Mouse (Mus musculus) layer of hippocampus, adult 2 months (tissue): ENCODE measurements around the gene Oip5. TPM values are rescaled to one million over a fixed set of nuclear protein-coding genes. Genes with fewer than 3 reads are reported as not detected.
A peak's percentile ranks its signal among the peaks of the same experiment; 100 is the strongest.

Source experiments
- DNase-seq, 2 experiments: peaks; one replicate each; pipeline ENCODE4 v3.0.0; 2022; ENCODE audit warnings: low spot score in 2 of 2
- H3K27ac ChIP-seq: fragments of 200-600 bp; 2 replicates; pipeline ENCODE4 v1.8.1; 2022
- H3K4me3 ChIP-seq: fragments of 200-600 bp; 2 replicates; pipeline ENCODE4 v1.8.1; 2022; ENCODE audit warnings: mild to moderate bottlenecking
- CTCF ChIP-seq: fragments of 200-600 bp; conservative IDR thresholded peaks from 2 replicates; pipeline ENCODE4 v1.8.1; 2022; ENCODE audit warnings: antibody characterized with exemption, mild to moderate bottlenecking, moderate library complexity
- total RNA-seq, 2 experiments: library from RNA; stranded (reverse); gene quantifications; 2 replicates each; pipeline ENCODE4 v1.2.3; 2021

Oip5 gene
- total RNA-seq, 2 experiments from 2014 or later: 0.91 to 0.92 TPM

- no peak overlapping the region for H3K27ac ChIP-seq
- no peak overlapping the region for H3K4me3 ChIP-seq
- TF ChIP-seq CTCF: no peak
- DNase-seq: no peak
These were observed 15.8 kb downstream of the Oip5 start for GRCm38 (mm10) chr2:119602488-119602887.

- Histone ChIP-seq H3K4me3 (peak overlapping the region; percentile 17; the same call in 1 of the 2 replicates), H3K27ac (peak overlapping the region; percentile 75)
- peak in 1 of 2 experiments; percentile 15 for DNase-seq
These were observed 16.7 kb downstream of the Oip5 start for GRCm38 (mm10) chr2:119601575-119601974.

- Histone ChIP-seq H3K4me3 (peak overlapping the region; percentile 17; the same call in 1 of the 2 replicates), H3K27ac (peak overlapping the region; percentile 75)
- no peak for TF ChIP-seq CTCF
- peak; percentile 34 to 59 for DNase-seq
These were observed 17.2 kb downstream of the Oip5 start for GRCm38 (mm10) chr2:119601027-119601426.

- H3K4me3 ChIP-seq: no peak overlapping the region
- no peak for TF ChIP-seq CTCF
- H3K27ac ChIP-seq: peak overlapping the region; percentile 96
- DNase-seq: peak; percentile 46 to 65
These were observed 21.4 kb downstream of the Oip5 start for GRCm38 (mm10) chr2:119596781-119597330.

- TF ChIP-seq CTCF: no peak
- no peak for DNase-seq
- peak overlapping the region; percentile 96 for H3K27ac ChIP-seq
- peak overlapping the region; percentile 78 for H3K4me3 ChIP-seq
These were observed 23.0 kb downstream of the Oip5 start for GRCm38 (mm10) chr2:119595308-119595707.

- TF ChIP-seq CTCF: 0 out of 2 replicates have a peak, but pooled peaks have one; percentile 15
- DNase-seq: peak; percentile 95 to 96
These were observed 23.9 kb downstream of the Oip5 start for GRCm38 (mm10) chr2:119594113-119594981.

GRCm38 (mm10) chr2:119593765-119594112 lies 24.5 kb downstream of the Oip5 start:
- H3K4me3 ChIP-seq: peak overlapping the region; percentile 78
- DNase-seq: no peak
- H3K27ac ChIP-seq: peak overlapping the region; percentile 96
- TF ChIP-seq CTCF: no peak

More at GRCm38 (mm10) chr2:119594113-119594981, 23.9 kb downstream of the Oip5 start:
- peak overlapping the region; percentile 96 for H3K27ac ChIP-seq
- H3K4me3 ChIP-seq: peak overlapping the region; percentile 78

GRCm38 (mm10) chr2:119591247-119591646 lies 27.0 kb downstream of the Oip5 start:
- no peak overlapping the region for H3K4me3 ChIP-seq
- DNase-seq: no peak
- no peak overlapping the region for H3K27ac ChIP-seq
- TF ChIP-seq CTCF: peak; percentile 54

GRCm38 (mm10) chr2:119587383-119587782 lies 30.9 kb downstream of the Oip5 start:
- DNase-seq: peak in 1 of 2 experiments; percentile 27

GRCm38 (mm10) chr2:119584282-119584681 lies 34.0 kb downstream of the Oip5 start:
- Histone ChIP-seq H3K27ac (no peak overlapping the region), H3K4me3 (no peak overlapping the region)
- no peak for TF ChIP-seq CTCF
- no peak for DNase-seq

More at GRCm38 (mm10) chr2:119587383-119587782, 30.9 kb downstream of the Oip5 start:
- peak; percentile 81 for TF ChIP-seq CTCF
- Histone ChIP-seq H3K4me3 (no peak overlapping the region), H3K27ac (no peak overlapping the region)

- Histone ChIP-seq H3K27ac (no peak overlapping the region), H3K4me3 (no peak overlapping the region)
- no peak for DNase-seq
- no peak for TF ChIP-seq CTCF
These were observed 34.8 kb downstream of the Oip5 start for GRCm38 (mm10) chr2:119583439-119583838.

- DNase-seq: no peak
- no peak for TF ChIP-seq CTCF
These were observed 36.7 kb downstream of the Oip5 start for GRCm38 (mm10) chr2:119581571-119581970.

GRCm38 (mm10) chr2:119572471-119572870 lies 45.8 kb downstream of the Oip5 start:
- H3K4me3 ChIP-seq: no peak overlapping the region
- no peak for DNase-seq

More at GRCm38 (mm10) chr2:119581571-119581970, 36.7 kb downstream of the Oip5 start:
- H3K4me3 ChIP-seq: no peak overlapping the region
- H3K27ac ChIP-seq: no peak overlapping the region

More at GRCm38 (mm10) chr2:119572471-119572870, 45.8 kb downstream of the Oip5 start:
- H3K27ac ChIP-seq: no peak overlapping the region
- TF ChIP-seq CTCF: no peak
